Mouse (Mus musculus): ENCODE results near the gene Epha4. TPM values are rescaled to one million over a fixed set of nuclear protein-coding genes. Genes with fewer than 3 reads are reported as not detected.

Gene Epha4
- total and polyA plus RNA-seq, 3 experiments: 3.9 to 26.0 (median 13.0) TPM

GRCm38 (mm10) chr1:77388556-77388955 is 126.3 kb downstream of the Epha4 start:
- H3K4me2 ChIP-seq (ENCODE audit: insufficient read depth, low read depth, poor library complexity, severe bottlenecking): no peak overlapping the region
- no peaks in the 10 kb centered on the region for H3K79me2 ChIP-seq (replicated peaks; ENCODE audit: control insufficient read depth, extremely low read depth, insufficient read depth, poor library complexity, severe bottlenecking)
- no peaks in the 10 kb centered on the region for H3K9me3 ChIP-seq (replicated peaks; ENCODE audit: low read length)
- no peak overlapping the region for H3K27ac ChIP-seq (ENCODE audit: insufficient read depth, low read depth)
- H3K9ac ChIP-seq (ENCODE audit: insufficient read depth, low read depth): no peak overlapping the region
- H3K4me1 ChIP-seq (ENCODE audit: control insufficient read depth in 1 of 2, insufficient read depth in 2 of 2): no peaks in the 10 kb centered on the region
- no peaks in the 10 kb centered on the region for H3K27me3 ChIP-seq (replicated peaks)
- no peak overlapping the region for H3K4me3 ChIP-seq (replicated peaks in 1 of 3; ENCODE audit: low read depth in 2 of 3, low read length in 2 of 3, poor library complexity in 1 of 3)
- dilution Hi-C loops (cut with MboI; ENCODE audit: extremely low pct_ligation_motif_present, extremely low pct_unique_long_range_greater_than_20kb, low sequenced_read_pairs) (no loop called here), in situ Hi-C loops (cut with MboI; ENCODE audit: low pct_ligation_motif_present, low pct_unique_long_range_greater_than_20kb, low sequenced_read_pairs) (no loop called here)
- DNase-seq (ENCODE audit: extremely low read depth): no peak
- peaks cover 28 to 39% of the 10 kb centered on the region in 2 experiments for H3K36me3 ChIP-seq (replicated peaks in 1 of 2; ENCODE audit: control insufficient read depth in 1 of 2, insufficient read depth in 1 of 2, low read length in 1 of 2)
- TF ChIP-seq GABPA (IDR thresholded peaks at IDR 0.05; ENCODE audit: insufficient replicate concordance, low read depth, low read length): no peak
- no peak for TF ChIP-seq BHLHE40 (IDR thresholded peaks at IDR 0.05; ENCODE audit: low read depth, low read length)
- no peak for TF ChIP-seq NRF1 (IDR thresholded peaks at IDR 0.05; ENCODE audit: low read depth, low read length)
- TF ChIP-seq KAT2A (IDR thresholded peaks at IDR 0.05; ENCODE audit: insufficient replicate concordance, low read length): no peak
- TF ChIP-seq MYC (IDR thresholded peaks at IDR 0.05; ENCODE audit: low read depth, low read length): no peak
- TF ChIP-seq MXI1 (IDR thresholded peaks at IDR 0.05; ENCODE audit: low read depth, low read length): no peak
- TF ChIP-seq JUN (IDR thresholded peaks at IDR 0.05; ENCODE audit: insufficient read depth, low read depth, low read length): no peak
- no peak for TF ChIP-seq MAX (IDR thresholded peaks at IDR 0.05; ENCODE audit: low read length)
- no peak for TF ChIP-seq ZMIZ1 (IDR thresholded peaks at IDR 0.05; ENCODE audit: low read depth, low read length)
- TF ChIP-seq UBTF (IDR thresholded peaks at IDR 0.05; ENCODE audit: low read depth, low read length): no peak
- TF ChIP-seq MAZ (IDR thresholded peaks at IDR 0.05; ENCODE audit: low read depth, low read length): no peak
- TF ChIP-seq TCF12 (IDR thresholded peaks at IDR 0.05; ENCODE audit: low read depth, low read length): no peak
- TF ChIP-seq USF1 (IDR thresholded peaks at IDR 0.05; ENCODE audit: low read depth, low read length): no peak
- no peak for TF ChIP-seq ZKSCAN1 (IDR thresholded peaks at IDR 0.05; ENCODE audit: borderline replicate concordance, low read depth, low read length)
- no peak for TF ChIP-seq JUND (conservative IDR thresholded peaks at IDR 0.05; ENCODE audit: low read depth, low read length)
- no peak for TF ChIP-seq RCOR1 (conservative IDR thresholded peaks at IDR 0.05; ENCODE audit: low read depth, low read length)

- DNase-seq (ENCODE audit: extremely low read depth): no peak
- H3K36me3 ChIP-seq (replicated peaks in 1 of 2; ENCODE audit: control insufficient read depth in 1 of 2, insufficient read depth in 1 of 2, low read length in 1 of 2): peaks cover 34 to 37% of the 10 kb centered on the region in 2 experiments
- no peaks in the 10 kb centered on the region for H3K4me1 ChIP-seq (ENCODE audit: control insufficient read depth in 1 of 2, insufficient read depth in 2 of 2)
- H3K9me3 ChIP-seq (replicated peaks; ENCODE audit: low read length): no peaks in the 10 kb centered on the region
- H3K9ac ChIP-seq (ENCODE audit: insufficient read depth, low read depth): no peak overlapping the region
- dilution Hi-C loops (cut with MboI; ENCODE audit: extremely low pct_ligation_motif_present, extremely low pct_unique_long_range_greater_than_20kb, low sequenced_read_pairs): no loop called here
- in situ Hi-C loops (cut with MboI; ENCODE audit: low pct_ligation_motif_present, low pct_unique_long_range_greater_than_20kb, low sequenced_read_pairs): no loop called here
- no peaks in the 10 kb centered on the region for H3K79me2 ChIP-seq (replicated peaks; ENCODE audit: control insufficient read depth, extremely low read depth, insufficient read depth, poor library complexity, severe bottlenecking)
- TF ChIP-seq UBTF (IDR thresholded peaks at IDR 0.05; ENCODE audit: low read depth, low read length): no peak
- TF ChIP-seq PAX5 (IDR thresholded peaks at IDR 0.05; ENCODE audit: low read length): no peak
- no peak overlapping the region for H3K27ac ChIP-seq (ENCODE audit: insufficient read depth, low read depth)
- no peaks in the 10 kb centered on the region for H3K27me3 ChIP-seq (replicated peaks)
- H3K4me3 ChIP-seq (replicated peaks in 1 of 3; ENCODE audit: low read depth in 2 of 3, low read length in 2 of 3, poor library complexity in 1 of 3): no peak overlapping the region
- H3K4me2 ChIP-seq (ENCODE audit: insufficient read depth, low read depth, poor library complexity, severe bottlenecking): no peak overlapping the region
Observed at GRCm38 (mm10) chr1:77385613-77386012, 129.3 kb downstream of the Epha4 start.
